Mouse (Mus musculus) naive thymus-derived CD4-positive, alpha-beta T cell, adult 2 months (primary cell): ENCODE measurements around the gene Tshz2.
A peak's percentile ranks its signal among the peaks of the same experiment; 100 is the strongest.

Experiments
- DNase-seq: peaks from one replicate; pipeline ENCODE4 v3.0.0-alpha.2; 2011; ENCODE audit warnings: low read depth

The Tshz2 gene

DNA sequence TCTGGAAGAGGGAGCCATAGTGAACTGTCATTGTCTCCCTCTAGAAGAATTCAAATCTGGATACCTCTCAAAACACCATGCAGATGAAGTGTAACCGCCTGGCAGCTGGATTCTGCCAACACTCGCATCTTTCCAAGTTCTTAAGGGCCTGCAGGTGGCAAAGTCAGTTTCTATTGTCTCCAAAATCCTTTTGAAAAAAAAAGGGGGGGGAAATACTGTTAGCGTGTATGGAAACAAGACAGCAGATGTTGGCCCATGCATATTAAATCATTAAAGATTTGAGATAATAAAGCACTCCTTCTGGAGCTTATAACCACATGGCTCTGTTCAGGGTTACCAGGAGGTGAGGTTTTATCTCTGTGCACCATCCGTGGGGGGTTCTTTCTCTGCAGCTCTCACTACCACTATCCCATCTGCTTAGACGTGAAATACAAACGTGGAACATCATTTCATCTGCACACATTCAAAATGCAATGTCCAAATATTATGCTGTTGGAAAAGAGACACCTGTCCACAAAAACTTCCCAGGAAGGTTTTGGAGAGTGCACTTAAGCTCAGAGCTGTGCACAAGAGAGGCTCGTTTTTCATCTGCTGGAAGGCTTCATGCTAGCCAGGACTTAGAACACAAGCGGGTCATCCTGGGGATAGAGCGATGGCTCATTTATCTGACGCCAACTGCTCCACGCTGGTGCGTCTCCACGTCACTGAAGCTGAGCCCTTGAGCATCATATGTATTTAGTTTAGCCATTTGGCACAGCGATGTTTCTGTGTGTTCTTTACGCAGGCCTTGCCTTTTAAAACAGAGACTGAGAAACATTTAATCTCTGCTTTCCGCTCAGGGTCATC, 307.7 kb downstream of the Tshz2 start:
- DNase-seq, result no peak

DNA sequence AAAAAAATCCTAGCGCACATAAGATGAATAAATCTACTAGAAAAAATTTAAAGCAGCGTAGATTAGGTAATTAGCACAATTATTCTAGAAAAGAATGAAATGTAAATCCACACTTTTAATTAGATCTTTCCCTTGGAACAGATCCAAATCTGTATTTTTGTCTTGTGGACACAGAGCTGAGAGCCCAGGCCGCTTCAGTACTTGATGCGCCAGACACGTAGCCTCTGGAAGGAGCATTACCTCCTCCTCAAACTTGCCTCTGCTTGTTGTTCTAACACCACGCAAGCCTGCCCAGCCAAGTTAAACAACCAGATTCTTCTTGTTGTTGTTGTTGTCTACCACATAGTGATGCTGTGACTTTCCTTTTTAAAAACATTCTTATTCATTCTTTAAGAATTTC, 310.9 kb downstream of the Tshz2 start:
- DNase-seq, result no peak

DNA sequence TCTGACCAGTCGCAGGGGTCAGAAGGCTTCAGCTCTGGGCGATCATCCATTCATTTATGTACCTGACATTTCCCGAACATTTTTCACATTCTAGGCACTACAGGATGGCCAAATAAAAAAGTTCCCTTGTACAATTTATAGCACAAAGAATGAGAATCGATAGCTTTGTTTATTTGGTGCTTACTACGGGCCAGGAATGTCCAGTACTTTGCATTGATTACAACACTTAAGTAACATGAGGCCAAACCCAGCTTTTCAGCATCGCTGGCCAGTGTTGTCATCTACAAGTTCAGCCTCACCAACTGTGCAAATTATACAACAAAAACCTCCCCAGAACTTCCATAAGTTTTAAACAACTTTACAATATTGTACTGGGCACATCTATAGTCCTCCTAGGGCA, 315.3 kb downstream of the Tshz2 start:
- DNase-seq, result no peak

DNA sequence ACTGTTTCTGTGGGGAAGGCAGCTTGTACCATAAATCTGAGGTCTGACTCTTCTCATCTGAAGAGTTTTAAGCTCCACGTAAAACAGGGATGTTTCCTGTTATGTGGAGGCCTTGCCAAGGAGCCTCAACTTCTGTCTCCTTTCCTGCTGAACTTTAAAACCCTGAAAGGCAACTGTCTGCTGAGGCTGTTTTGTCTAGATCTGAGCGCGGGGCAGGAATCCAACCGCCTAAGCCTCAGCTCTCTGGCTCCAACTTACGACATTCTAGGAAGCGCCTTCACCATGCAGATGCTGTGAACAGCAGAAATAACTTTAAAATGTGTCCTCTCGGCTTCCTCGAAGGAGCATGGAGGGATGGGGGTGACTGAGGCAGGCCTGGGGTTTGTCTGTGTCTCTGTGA, 318.2 kb downstream of the Tshz2 start:
- DNase-seq, result no peak

DNA sequence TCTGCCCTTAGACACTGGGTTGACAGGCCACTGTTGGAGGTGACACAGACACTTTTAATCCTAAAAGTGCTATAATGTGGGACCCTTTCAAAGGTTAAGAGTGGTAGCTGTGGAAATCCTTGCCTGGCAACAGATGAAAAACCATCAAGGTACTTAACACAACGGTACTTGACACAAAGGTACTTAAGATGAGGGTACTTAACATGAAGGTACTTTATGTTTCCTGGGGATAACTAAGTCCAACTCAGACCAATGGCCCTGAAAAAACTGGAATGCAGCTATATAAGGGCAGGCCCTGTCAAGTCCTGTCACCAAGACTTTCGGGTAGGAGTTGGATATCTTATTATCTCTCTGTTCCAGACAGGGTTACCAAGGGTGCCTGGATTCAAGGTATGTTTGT, 320.2 kb downstream of the Tshz2 start:
- no peak for DNase-seq

DNA sequence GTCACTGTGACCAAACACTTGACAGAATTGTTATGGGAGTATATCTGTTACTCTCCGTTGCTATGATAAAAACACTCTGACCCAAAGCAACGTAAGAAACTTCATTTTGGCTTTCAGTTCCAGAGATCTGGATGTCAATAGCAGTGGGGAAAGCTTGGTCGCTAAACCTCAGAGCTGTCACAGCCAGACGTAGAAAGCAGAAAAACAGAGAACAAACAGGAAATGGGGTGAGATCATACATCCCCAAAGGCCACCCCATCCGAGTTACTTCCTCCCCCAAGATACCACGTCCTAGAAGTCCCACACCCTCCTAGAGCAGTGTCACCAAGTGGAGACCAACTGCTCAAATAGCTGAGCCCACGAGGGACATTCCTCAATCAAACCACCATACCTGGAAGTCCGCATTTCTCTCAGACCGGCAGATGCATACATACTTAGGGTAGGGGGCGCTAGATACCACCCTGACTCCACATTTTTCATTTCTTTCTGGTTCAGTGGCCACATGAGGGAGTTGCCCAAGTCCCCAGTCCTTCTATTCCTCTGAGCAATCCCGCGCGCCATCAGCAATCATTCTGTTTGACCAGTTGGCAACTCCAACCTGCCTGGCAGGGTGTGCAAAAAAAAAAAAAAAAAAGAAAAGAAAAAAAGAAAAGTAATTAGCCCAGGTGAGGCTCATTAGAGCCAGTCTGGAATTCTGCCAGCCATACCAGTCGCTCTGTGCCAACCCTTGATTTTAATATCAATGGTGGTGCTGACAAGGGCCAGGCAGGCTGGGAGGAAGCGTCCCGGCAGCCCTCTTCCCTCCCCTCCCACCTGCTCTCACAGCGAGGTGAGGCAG, 326.1 kb downstream of the Tshz2 start:
- peak; percentile 45 for DNase-seq

DNA sequence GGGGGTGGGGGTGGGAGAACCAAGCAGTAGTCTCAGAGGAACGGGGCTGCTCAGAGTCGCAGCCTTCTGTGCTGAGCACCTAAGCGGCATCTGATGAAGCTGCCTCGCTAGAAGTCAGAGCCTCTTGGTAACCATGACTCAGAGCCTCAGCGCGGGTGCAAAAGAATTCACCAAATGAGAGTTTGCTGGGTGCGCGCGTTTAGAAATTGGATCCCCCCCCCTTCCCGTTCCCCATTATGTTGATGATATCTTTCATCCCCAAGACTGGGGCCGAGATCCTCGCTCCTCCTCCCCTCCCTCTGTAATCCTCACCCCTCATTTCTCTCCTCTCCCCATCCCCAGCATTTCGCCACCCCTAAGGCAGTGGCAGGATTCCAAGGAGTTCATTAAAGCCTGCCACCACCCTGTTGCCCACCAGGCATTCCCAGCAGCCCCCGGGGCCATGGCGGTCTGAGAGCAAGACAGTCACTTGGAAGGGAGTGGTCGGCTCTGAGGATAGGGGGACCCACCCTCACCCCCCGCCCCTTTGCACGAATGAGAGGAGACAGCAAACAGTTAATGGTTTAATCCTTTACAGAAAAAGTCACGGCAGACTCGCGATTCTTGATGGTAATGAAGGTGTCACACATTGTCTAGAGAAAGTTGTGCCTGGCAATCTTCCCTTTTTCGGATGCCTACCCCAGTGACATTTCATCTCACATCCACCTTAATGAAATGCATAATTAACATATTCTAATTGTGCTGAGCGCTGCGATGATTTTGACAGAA, 328.8 kb downstream of the Tshz2 start:
- no peak for DNase-seq

DNA sequence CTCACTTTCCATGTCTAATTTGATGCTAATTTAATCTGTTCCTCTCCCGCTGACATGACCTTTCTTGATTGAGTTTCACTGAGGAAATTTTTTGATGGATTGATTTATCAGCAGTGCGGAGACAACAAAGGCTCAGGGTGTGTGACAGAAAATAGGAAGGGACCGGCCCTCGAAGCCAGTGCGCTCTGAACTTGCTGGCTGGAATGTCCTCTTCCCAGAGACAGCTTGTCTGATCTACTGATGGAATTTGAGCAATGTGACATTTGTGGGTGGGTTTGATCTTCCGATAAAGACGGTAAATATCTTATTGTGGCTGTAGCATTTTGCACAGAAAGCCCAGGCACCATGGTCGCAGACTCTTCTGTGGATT, 329.4 kb downstream of the Tshz2 start:
- DNase-seq, result no peak

DNA sequence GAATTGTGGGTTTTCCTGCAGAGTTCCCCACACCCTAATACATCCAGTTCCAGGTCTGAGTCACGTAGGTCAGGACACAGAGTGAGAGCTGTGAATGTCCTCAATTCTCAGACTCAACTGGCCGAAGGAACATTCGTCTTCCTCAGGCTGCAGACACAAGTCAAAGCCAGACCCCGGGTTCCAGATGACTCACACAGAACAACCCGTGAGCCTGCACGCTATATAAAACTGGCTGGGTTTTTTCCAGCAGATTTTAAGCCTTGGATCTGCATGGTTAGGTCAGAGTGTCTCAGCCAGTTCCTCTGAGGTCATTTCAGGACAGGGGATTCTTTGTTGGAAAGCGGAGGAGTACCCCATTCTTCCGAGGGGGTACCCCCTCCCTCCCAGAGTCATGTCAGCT, 330.0 kb downstream of the Tshz2 start:
- no peak for DNase-seq

DNA sequence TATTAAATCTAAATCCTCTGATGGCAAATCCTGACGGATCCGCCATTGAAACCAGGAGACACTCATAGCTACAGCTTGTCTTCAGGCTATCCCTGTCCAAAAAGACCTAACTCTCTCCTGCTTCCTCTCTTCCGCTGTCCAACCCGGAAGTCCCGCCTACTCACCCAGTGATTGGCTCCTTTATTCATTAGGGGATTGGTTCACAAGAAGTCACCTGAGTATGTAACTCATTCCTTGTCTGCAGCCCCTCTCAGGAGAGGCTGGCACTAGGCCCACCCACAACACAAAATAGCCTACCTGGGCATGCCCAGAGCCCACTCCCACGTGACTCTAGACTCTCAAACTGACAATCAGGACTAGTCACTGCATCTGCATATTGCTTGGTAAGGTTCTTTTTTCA, 337.7 kb downstream of the Tshz2 start:
- no peak for DNase-seq

DNA sequence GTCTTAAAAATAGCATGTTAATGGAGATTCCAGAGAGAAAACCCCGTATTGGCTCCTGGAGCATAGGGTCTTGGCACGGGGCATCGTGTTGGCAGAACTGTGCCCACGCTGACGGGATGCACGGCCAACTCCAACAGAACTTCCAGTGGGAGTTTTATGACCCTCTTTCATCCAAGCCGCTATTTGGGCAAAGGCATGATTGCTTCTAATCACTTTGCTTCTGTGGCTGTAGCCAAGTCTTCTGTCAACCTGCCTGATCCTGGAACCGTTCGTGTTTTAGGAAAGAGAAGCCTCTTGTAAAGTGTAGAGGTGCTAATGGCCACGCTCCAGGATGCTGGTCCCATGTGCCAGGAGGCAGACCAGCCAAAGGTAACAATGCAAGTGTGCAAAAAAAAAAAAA, 350.1 kb downstream of the Tshz2 start:
- no peak for DNase-seq

DNA sequence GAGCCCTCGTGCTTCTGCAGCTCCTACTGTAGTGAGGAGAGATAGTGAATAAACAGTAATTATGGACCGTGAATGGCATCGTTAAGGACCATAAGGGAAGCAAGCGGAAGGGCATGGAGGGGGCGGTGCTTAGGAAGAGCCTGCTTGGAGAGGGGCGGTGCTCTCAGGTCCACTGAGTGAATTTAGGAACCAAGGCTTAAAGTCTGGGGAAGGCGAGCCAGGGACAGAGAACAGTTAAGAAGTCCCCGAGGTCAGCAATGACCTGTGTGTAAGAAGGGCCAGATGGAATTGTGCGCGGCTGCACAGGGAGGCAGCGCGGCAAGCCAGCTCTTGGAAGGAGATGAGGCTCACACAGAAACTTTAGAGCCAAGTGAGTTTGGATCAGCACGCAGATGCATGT, 354.4 kb downstream of the Tshz2 start:
- no peak for DNase-seq

DNA sequence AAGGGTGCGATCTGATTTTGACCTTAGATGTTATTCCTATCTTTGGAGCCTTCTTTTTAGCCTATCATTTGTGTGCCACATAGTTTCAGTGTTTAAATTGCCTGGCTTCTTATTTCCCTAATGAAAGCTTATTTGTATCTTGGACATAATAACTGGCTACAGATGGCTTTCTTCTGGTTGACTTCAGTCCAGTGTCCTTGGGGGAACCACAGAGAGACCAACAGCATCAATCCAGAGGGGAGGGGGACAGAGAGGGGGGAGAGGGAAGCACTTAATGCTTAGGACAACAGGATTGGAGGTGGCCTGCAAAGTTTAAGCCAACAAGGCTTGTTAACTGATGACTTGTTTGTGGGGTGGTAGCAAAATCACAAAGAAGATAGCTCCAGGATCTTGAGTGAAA, 356.4 kb downstream of the Tshz2 start:
- no peak for DNase-seq

DNA sequence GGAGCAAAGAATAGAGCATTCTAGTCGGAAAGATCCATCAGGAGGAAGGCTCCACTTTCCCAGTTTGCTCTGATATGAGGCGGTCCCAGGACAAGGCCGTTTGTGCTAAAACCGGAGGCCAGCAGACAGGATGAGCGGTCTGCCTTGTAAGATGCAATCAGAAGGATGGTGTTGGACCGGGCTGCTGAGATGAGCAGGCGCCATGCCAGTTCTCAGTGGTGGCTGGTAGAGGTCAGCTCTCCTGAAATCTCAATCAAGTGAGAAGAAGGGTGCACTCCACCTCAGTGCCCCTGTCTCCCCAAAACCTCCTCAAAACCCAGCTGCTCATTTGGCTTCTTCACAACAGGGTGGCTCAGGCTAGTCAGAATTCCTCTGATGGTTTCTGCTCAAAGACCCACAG, 358.2 kb downstream of the Tshz2 start:
- no peak for DNase-seq

DNA sequence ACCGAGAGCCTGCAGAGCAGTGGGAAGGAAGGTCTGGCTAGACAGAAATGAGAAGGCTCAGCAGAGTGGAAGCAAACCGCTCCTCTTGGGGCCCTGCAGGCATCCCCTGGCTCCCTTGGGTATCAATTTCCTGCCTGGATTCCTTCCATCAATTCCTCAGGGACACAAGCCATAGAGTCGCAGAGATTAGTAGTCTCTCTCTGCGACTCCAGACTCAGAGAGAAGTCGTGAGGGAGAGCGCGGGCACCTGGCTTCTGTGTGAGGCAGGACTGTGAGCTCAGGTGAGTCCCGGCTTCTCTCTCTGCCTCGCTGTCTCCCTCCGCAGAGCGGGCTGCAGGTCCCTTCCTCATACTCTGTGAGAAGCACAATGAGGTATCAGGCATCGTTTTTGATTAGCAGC, 363.2 kb downstream of the Tshz2 start:
- DNase-seq, result no peak

DNA sequence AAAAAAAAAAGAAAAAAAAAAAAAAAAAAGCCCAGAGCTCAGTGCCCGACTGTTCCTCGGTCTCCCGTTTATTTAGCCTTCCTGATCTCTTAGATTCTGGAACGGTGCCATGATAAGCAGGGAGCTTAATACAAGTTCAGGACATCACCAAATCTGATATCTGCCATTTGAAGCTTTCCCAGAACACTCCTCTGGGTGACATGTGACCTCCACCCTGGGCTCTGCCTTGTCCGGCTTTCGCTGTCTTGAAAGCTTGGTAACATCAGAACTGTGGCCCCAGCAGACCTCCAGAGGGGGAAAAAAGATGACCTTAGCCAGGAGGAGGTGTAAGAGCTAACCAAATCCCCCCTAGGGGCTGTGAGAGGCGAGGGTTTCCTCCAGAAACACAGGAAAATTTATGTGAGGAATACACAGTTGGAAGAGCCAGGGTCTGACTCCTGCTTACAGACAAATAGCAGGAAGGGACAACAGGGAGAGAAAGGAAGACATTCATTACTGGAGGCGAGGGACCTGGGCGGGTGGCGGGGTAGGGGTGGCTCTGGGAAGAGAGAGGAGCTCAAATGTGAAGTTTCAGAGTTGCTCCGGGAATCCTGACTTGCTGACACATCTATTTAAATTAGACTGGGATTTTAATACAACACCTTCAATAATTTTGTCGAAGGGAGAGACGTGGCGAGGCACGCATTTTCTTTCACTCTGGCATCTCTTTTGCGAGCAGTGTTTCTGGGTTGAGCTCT, 363.9 kb downstream of the Tshz2 start:
- no peak for DNase-seq

DNA sequence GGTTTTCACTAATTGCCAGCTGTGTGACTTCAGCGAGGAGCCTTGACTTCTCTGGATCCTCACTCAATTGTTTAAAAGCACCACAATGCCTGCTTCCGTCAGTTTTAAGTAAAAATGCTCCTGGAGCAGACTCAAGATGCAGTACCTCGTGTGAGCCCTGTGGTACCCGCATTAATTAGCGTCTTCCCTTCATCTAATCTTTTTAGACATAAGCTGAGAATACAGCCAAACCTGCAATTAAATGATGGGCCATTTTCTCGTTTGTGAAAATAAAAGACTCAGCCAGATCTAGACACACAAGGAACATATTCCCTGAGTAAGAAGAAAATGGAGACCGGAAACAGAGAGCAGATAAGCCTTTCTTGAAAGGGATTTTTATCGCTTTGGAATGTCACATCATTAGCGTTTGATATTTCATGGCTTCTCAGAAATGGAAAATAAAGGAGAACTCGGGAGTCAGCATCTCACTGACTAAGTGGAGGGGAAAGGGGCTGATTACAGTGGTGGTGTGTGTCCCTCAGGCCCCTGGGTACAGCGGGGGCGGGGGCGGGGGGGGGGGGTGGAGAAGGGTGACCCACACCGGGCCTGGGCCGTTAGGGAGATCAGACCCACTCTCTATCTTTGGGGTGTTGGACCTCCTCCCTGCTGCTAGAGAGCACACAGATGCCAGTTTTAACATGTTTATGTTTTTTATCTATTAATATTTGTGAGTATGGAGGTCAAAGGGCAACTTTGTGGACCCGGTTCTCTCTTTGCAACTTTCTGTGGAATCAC, 364.6 kb downstream of the Tshz2 start:
- no peak for DNase-seq

DNA sequence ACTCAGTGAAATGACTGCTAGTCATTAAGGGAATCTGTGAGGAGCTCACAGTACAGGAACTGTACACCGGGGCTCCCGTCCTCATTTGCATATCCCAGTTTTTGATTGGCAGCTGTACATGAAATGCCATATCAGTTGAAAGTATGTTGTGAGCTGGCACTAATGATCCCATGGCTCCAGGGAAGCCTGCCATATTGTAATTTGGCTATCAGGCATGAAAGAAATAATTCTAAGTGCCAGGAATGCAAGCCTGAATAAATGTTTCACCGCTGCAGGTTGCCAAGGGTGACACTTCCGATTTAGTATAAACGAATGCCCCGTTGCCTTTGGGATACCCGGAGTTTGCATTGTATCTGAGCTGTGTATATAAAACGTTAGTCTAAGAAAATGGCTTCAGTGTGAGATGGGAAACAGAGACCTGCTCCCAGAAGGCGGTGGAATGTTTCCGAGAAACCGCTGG, 366.1 kb downstream of the Tshz2 start:
- no peak for DNase-seq

DNA sequence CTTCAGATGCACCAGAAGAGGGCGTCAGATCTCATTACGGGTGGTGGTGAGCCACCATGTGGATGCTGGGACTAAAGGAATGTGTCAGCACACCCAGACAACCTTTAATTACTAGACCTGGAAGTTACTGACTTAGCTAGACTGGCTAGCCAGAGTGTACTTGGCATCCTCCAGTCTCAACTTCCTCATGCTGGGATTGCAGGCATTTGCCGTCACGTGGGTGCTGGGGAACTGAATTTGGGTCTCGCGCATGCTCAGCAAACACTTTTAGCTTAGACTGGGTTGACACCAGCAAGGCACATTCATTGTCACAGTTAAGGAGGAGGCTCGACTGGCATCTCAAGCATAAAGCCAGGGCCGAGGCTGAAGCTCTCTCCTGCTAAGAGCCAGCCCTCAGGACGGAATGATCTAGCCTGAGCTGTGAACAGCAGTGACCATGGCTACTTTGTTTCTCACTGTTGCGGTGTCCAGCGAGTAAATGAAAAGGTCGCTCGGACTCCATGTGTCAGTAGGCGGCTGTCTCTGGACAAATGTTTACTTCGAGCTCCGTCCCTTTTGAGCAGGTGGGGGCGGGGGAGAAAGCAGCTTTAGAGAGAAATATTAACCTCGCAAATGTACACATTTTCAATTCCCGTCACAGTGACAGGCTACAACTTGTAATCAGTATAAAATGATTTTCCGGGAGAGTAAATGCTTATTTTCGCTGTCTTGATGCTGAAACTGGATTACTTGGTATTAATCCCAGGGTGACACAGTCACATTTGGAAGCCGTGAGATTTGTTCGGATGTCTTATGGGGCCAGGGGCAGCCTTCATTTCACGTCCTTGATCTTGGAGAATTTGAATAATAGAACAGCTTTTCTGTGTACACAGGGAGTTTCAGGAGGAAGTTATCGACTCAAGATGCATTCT, 370.0 kb downstream of the Tshz2 start:
- DNase-seq, result no peak

DNA sequence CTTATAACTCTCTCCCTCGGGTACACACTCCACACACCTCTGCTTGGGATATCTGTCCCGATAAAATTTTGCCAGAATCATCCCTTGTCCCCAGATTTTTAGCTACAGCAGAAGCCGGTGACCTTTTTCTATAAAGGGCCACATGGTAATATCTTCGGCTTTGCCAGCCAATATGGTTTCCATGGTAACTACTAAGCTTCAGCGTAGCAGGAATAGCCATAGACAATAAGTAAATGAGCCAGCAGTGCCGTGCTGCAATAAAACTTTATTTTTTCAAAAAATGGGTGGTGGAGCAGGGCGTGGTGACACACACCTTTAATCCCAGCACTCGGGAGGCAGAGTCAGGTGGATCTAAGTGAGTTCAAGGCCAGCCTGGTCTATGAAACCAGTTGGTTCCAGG, 370.9 kb downstream of the Tshz2 start:
- no peak for DNase-seq
